Mouse (Mus musculus) midbrain, embryonic 12.5 days (tissue): Measurements from ENCODE around the gene Cfhr1. TPM values are rescaled to one million over a fixed set of nuclear protein-coding genes. Genes with fewer than 3 reads are reported as not detected.

ENCODE experiments used
- ATAC-seq: fragments of 200-750 bp; cut with Nextera tagmentation; 2 replicates; pipeline ENCODE4 v1.8.0; 2017; ENCODE audit warnings: low read depth, moderate TSS enrichment, moderate library complexity; ENCODE audit not compliant: low FRiP score
- H3K27ac ChIP-seq: fragments of 300-500 bp; sonication (generic); replicated peaks from 2 replicates; pipeline ENCODE4 v1.5.1; 2016; ENCODE audit warnings: mild to moderate bottlenecking
- H3K27me3 ChIP-seq: fragments of 300-500 bp; sonication (generic); 2 replicates; pipeline ENCODE4 v1.6.1; 2016; ENCODE audit warnings: mild to moderate bottlenecking
- H3K36me3 ChIP-seq: fragments of 300-500 bp; sonication (generic); 2 replicates; pipeline ENCODE4 v1.6.1; 2016
- H3K4me1 ChIP-seq: fragments of 300-500 bp; sonication (generic); 2 replicates; pipeline ENCODE4 v1.6.1; 2016
- H3K4me2 ChIP-seq: fragments of 300-500 bp; sonication (generic); replicated peaks from 2 replicates; pipeline ENCODE4 v1.6.1; 2016; ENCODE audit warnings: mild to moderate bottlenecking, moderate library complexity
- H3K4me3 ChIP-seq: fragments of 300-500 bp; sonication (generic); 2 replicates; pipeline ENCODE4 v1.5.1; 2016; ENCODE audit warnings: mild to moderate bottlenecking
- H3K9ac ChIP-seq: fragments of 300-500 bp; sonication (generic); replicated peaks from 2 replicates; pipeline ENCODE4 v1.6.1; 2016; ENCODE audit warnings: mild to moderate bottlenecking, moderate library complexity
- H3K9me3 ChIP-seq: fragments of 300-500 bp; sonication (generic); 2 replicates; pipeline ENCODE4 v1.6.1; 2016; ENCODE audit warnings: mild to moderate bottlenecking
- WGBS: fragments of 180-500 bp; shearing (Covaris S2); methylation state at CpG from one replicate; pipeline ENCODE4 v1.1.7; 2016; 5-methylcytosine and 5-hydroxymethylcytosine counted together
- polyA plus RNA-seq: library from polyadenylated mRNA; unstranded; fragments of >200 nt; fragmentation: Nextera tagmentation; extraction: Ambion mirVana; gene quantifications from 2 replicates; pipeline ENCODE4 v1.2.1, GENCODE M21; 2016

The Cfhr1 gene
- not detected in 2 replicates for polyA plus RNA-seq

DNA sequence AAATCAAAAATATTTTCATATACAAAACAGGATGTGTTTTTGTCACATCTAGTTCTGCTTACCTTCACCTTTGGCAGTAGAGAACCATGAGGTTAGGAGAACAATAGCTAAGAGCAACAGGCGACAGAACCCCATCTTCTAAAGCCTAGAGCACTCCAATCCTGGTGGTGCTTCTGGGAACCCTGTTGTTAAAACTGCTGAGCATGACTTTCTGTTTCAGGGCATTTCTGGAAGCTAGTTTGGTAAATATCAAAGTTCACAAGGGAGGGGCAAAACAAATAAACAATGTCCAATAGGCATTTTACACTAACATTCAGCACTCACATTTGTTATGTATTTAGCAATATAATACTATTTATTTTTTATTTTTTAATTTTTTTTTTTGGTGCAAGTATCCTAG is at the start of gene Cfhr1:
Cfhr1 (minus strand) TSS at position 249 of the 400 bp plus-strand sequence.
- H3K36me3 ChIP-seq: no peaks in the 10 kb centered on the region
- H3K27me3 ChIP-seq: no peaks in the 10 kb centered on the region
- H3K4me3 ChIP-seq: no peak within 1 kb of the TSS
- H3K27ac ChIP-seq: no peak within 1 kb of the TSS
- H3K4me1 ChIP-seq: no peaks in the 10 kb centered on the region
- no peak within 1 kb of the TSS for H3K9ac ChIP-seq
- 66% methylated on average over 1 of the region's 1 CpGs for whole genome bisulfite sequencing
- no peaks in the 10 kb centered on the region for H3K9me3 ChIP-seq
- no peak within 1 kb of the TSS for H3K4me2 ChIP-seq
- no peak for ATAC-seq

- Histone ChIP-seq H3K9ac (no peak overlapping the region), H3K27me3 (no peaks in the 10 kb centered on the region), H3K36me3 (no peaks in the 10 kb centered on the region), H3K4me3 (no peak overlapping the region), H3K27ac (no peak overlapping the region), H3K4me2 (no peak overlapping the region), H3K4me1 (no peaks in the 10 kb centered on the region), H3K9me3 (no peaks in the 10 kb centered on the region)
- 86% methylated on average over 1 of the region's 1 CpGs for WGBS
- ATAC-seq: no peak
Measured at GRCm38 (mm10) chr1:139551311-139551710, 8.8 kb downstream of the Cfhr1 start.

- Histone ChIP-seq H3K9ac (no peak overlapping the region), H3K4me1 (no peaks in the 10 kb centered on the region), H3K27ac (no peak overlapping the region), H3K4me3 (no peak overlapping the region), H3K27me3 (no peaks in the 10 kb centered on the region), H3K9me3 (no peaks in the 10 kb centered on the region), H3K4me2 (no peak overlapping the region), H3K36me3 (no peaks in the 10 kb centered on the region)
- no peak for ATAC-seq
- 95% methylated on average over 1 of the region's 1 CpGs for WGBS
Measured at GRCm38 (mm10) chr1:139548536-139548935, 11.5 kb downstream of the Cfhr1 start.

DNA sequence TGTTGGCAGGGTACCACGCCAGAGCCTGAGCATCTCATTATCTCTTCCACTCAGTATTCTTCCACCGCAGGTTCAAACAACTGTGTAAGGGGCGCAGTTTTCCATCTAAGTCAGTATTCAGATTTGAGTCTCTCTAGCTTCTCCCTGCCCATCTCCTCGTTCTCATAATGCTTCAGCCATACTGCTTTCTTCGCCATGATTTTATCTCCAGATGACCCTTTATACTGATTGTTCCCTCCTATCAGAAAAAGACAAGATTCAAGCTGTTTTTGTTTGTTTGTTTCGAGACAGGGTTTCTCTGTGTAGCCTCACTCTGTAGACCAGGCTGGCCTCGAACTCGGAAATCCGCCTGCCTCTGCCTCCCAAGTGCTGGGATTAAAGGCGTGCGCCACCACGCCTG is 45.5 kb downstream of the Cfhr1 start:
- Histone ChIP-seq H3K4me1 (no peaks in the 10 kb centered on the region), H3K27me3 (no peaks in the 10 kb centered on the region), H3K4me3 (no peak overlapping the region), H3K4me2 (no peak overlapping the region), H3K9ac (no peak overlapping the region), H3K9me3 (no peaks in the 10 kb centered on the region), H3K36me3 (no peaks in the 10 kb centered on the region), H3K27ac (no peak overlapping the region)
- ATAC-seq: no peak
- 87% methylated on average over 12 of the region's 12 CpGs for WGBS

GRCm38 (mm10) chr1:139501258-139501752 is 58.8 kb downstream of the Cfhr1 start, which contains the start of gene F13b:
F13b (plus strand) TSS chr1:139501702.
- no peak within 1 kb of the TSS for H3K27ac ChIP-seq
- no peaks in the 10 kb centered on the region for H3K27me3 ChIP-seq
- whole genome bisulfite sequencing: 88% methylated on average over 3 of the region's 3 CpGs
- H3K9ac ChIP-seq: no peak within 1 kb of the TSS
- H3K4me1 ChIP-seq: no peaks in the 10 kb centered on the region
- no peaks in the 10 kb centered on the region for H3K36me3 ChIP-seq
- ATAC-seq: no peak
- H3K4me2 ChIP-seq: no peak within 1 kb of the TSS
- no peaks in the 10 kb centered on the region for H3K9me3 ChIP-seq
- no peak within 1 kb of the TSS for H3K4me3 ChIP-seq

- no peak for ATAC-seq
- H3K36me3 ChIP-seq: 0 out of 2 replicates have a peak, but pooled peaks cover 1% of the 10 kb centered on the region
- no peak overlapping the region for H3K4me2 ChIP-seq
- no peak overlapping the region for H3K27ac ChIP-seq
- H3K9me3 ChIP-seq: no peaks in the 10 kb centered on the region
- H3K4me3 ChIP-seq: no peak overlapping the region
- H3K27me3 ChIP-seq: no peaks in the 10 kb centered on the region
- no peak overlapping the region for H3K9ac ChIP-seq
- H3K4me1 ChIP-seq: no peaks in the 10 kb centered on the region
Measured at GRCm38 (mm10) chr1:139499751-139500150, 60.3 kb downstream of the Cfhr1 start.

Other genes with a start within 250 kb of the Cfhr1 start
- gene Crb1, start 183.2 kb downstream of the Cfhr1 start, polyA plus RNA-seq: 3.5 and 4.0 TPM in 2 replicates
- gene Zbtb41, start 138.0 kb downstream of the Cfhr1 start, polyA plus RNA-seq: 22.9 and 29.3 TPM in 2 replicates
- 26.2 TPM in 2 replicates for gene Aspm, start 105.5 kb downstream of the Cfhr1 start, polyA plus RNA-seq
- not detected in 2 replicates for gene F13b, start 58.6 kb downstream of the Cfhr1 start, polyA plus RNA-seq
- gene Gm4788, start 221.0 kb upstream of the Cfhr1 start, polyA plus RNA-seq: not detected in 2 replicates